Mouse (Mus musculus) heart, postnatal 0 days (tissue): ENCODE data around the gene Supt20.

Source experiments
- CTCF ChIP-seq: IDR thresholded peaks from 2 replicates; pipeline ENCODE4 v1.5.1; 2016; ENCODE audit warnings: antibody characterized with exemption, control low read depth, low read depth
- EP300 ChIP-seq: IDR thresholded peaks from 2 replicates; pipeline ENCODE4 v1.6.1; 2016; ENCODE audit warnings: antibody characterized with exemption, low read depth

GRCm38 (mm10) chr3:54769349-54770275 is 77.0 kb downstream of the Supt20 start:
- TF ChIP-seq CTCF (no peak), EP300 (no peak)
